Mouse (Mus musculus) CH12.LX (cell line): ENCODE measurements around the gene Grk6. TPM values are rescaled to one million over a fixed set of nuclear protein-coding genes. Genes with fewer than 3 reads are reported as not detected.

ENCODE experiments used
- DNase-seq: peaks from one replicate; pipeline ENCODE4 v3.0.0-alpha.2; 2013; ENCODE audit errors: extremely low read depth
- H3K27ac ChIP-seq: 2 replicates; pipeline ENCODE4 v1.5.1; 2012; ENCODE audit warnings: low read depth, mild to moderate bottlenecking, control low read depth, moderate library complexity; ENCODE audit not compliant: insufficient read depth
- H3K27me3 ChIP-seq: replicated peaks from 2 replicates; pipeline ENCODE3; 2012; ENCODE audit warnings: inconsistent platforms
- H3K36me3 ChIP-seq, 2 experiments: replicated peaks in 1 of 2; 2 replicates each; pipeline versions ENCODE3 to v1.6.1; 2012; ENCODE audit warnings: inconsistent platforms in 1 of 2, low read length in 1 of 2, mild to moderate bottlenecking in 1 of 2, mixed read lengths in 1 of 2, moderate library complexity in 1 of 2; ENCODE audit not compliant: control insufficient read depth in 1 of 2, insufficient read depth in 1 of 2
- H3K4me1 ChIP-seq, 2 experiments: 2 replicates each; pipeline ENCODE4 v1.6.1; 2012; ENCODE audit warnings: inconsistent platforms in 1 of 2, moderate library complexity in 1 of 2; ENCODE audit not compliant: insufficient read depth in 2 of 2, control insufficient read depth in 1 of 2
- H3K4me2 ChIP-seq: 2 replicates; pipeline ENCODE4 v1.6.1; 2012; ENCODE audit warnings: low read depth, mild to moderate bottlenecking, control low read depth; ENCODE audit not compliant: poor library complexity, insufficient read depth, severe bottlenecking
- H3K4me3 ChIP-seq, 3 experiments: fragments of 150-350 bp in 1 of 3; sonication (generic) in 1 of 3; replicated peaks in 1 of 3; 2 replicates each; pipeline versions ENCODE3 to v1.5.1; 2011 to 2012; ENCODE audit warnings: low read depth in 2 of 3, low read length in 2 of 3, mild to moderate bottlenecking in 2 of 3, moderate library complexity in 2 of 3, control low read depth in 1 of 3, improper control_type of control experiment in 1 of 3, inconsistent platforms in 1 of 3, mixed read lengths in 1 of 3; ENCODE audit not compliant: poor library complexity in 1 of 3
- H3K79me2 ChIP-seq: replicated peaks from 2 replicates; pipeline ENCODE4 v1.6.1; 2012; ENCODE audit warnings: mild to moderate bottlenecking, moderate library complexity; ENCODE audit not compliant: control insufficient read depth, poor library complexity, insufficient read depth, severe bottlenecking; ENCODE audit errors: extremely low read depth
- H3K9ac ChIP-seq: 2 replicates; pipeline ENCODE4 v1.6.1; 2012; ENCODE audit warnings: low read depth, mild to moderate bottlenecking, control low read depth, moderate library complexity; ENCODE audit not compliant: insufficient read depth
- H3K9me3 ChIP-seq: replicated peaks from 2 replicates; pipeline ENCODE3; 2012; ENCODE audit warnings: low read length, inconsistent platforms, mixed read lengths
- BHLHE40 ChIP-seq: IDR thresholded peaks from 2 replicates; pipeline ENCODE4 v1.6.1; 2011; ENCODE audit warnings: mild to moderate bottlenecking, low read depth, low read length, improper control_type of control experiment
- ELF1 ChIP-seq: IDR thresholded peaks from 2 replicates; pipeline ENCODE4 v1.6.1; 2014; ENCODE audit warnings: low read depth, mild to moderate bottlenecking, inconsistent platforms, low read length, improper control_type of control experiment
- EP300 ChIP-seq: IDR thresholded peaks from 2 replicates; pipeline ENCODE4 v1.6.1; 2011; ENCODE audit warnings: low read length, improper control_type of control experiment
- HCFC1 ChIP-seq: IDR thresholded peaks from 2 replicates; pipeline ENCODE4 v1.6.1; 2012; ENCODE audit warnings: low read depth, mild to moderate bottlenecking, inconsistent platforms, low read length, improper control_type of control experiment
- JUND ChIP-seq: conservative IDR thresholded peaks from 2 replicates; pipeline ENCODE4 v1.6.1; 2011; ENCODE audit warnings: low read depth, low read length, improper control_type of control experiment
- KAT2A ChIP-seq: IDR thresholded peaks from 2 replicates; pipeline ENCODE4 v1.6.1; 2012; ENCODE audit warnings: low read length, improper control_type of control experiment, inconsistent platforms; ENCODE audit not compliant: insufficient replicate concordance
- MAFK ChIP-seq: IDR thresholded peaks from 2 replicates; pipeline ENCODE4 v1.6.1; 2011; ENCODE audit warnings: low read length, improper control_type of control experiment; ENCODE audit not compliant: insufficient replicate concordance
- MAX ChIP-seq: IDR thresholded peaks from 2 replicates; pipeline ENCODE4 v1.6.1; 2011; ENCODE audit warnings: low read length, improper control_type of control experiment
- MAZ ChIP-seq: IDR thresholded peaks from 2 replicates; pipeline ENCODE4 v1.6.1; 2012; ENCODE audit warnings: low read depth, mild to moderate bottlenecking, inconsistent platforms, low read length, improper control_type of control experiment, moderate library complexity
- MXI1 ChIP-seq: IDR thresholded peaks from 2 replicates; pipeline ENCODE4 v1.6.1; 2011; ENCODE audit warnings: mild to moderate bottlenecking, low read depth, low read length, improper control_type of control experiment
- MYC ChIP-seq: IDR thresholded peaks from 2 replicates; pipeline ENCODE4 v1.6.1; 2011; ENCODE audit warnings: low read depth, mild to moderate bottlenecking, improper control_type of control experiment, low read length
- PAX5 ChIP-seq: IDR thresholded peaks from 2 replicates; pipeline ENCODE4 v1.6.1; 2012; ENCODE audit warnings: low read length, inconsistent platforms, mixed read lengths
- POLR2A ChIP-seq: IDR thresholded peaks from 2 replicates; pipeline ENCODE4 v1.6.1; 2011; ENCODE audit warnings: low read depth, mild to moderate bottlenecking, improper control_type of control experiment, low read length
- RAD21 ChIP-seq: IDR thresholded peaks from 2 replicates; pipeline ENCODE4 v1.6.1; 2011; ENCODE audit warnings: low read depth, mild to moderate bottlenecking, low read length, improper control_type of control experiment, moderate library complexity
- RCOR1 ChIP-seq: conservative IDR thresholded peaks from 2 replicates; pipeline ENCODE4 v1.6.1; 2012; ENCODE audit warnings: low read depth, mild to moderate bottlenecking, inconsistent platforms, low read length, improper control_type of control experiment
- TBP ChIP-seq: conservative IDR thresholded peaks from 2 replicates; pipeline ENCODE4 v1.6.1; 2011; ENCODE audit warnings: low read depth, low read length, improper control_type of control experiment
- TCF12 ChIP-seq: IDR thresholded peaks from 2 replicates; pipeline ENCODE4 v1.6.1; 2014; ENCODE audit warnings: low read depth, mild to moderate bottlenecking, inconsistent platforms, low read length, improper control_type of control experiment
- UBTF ChIP-seq: IDR thresholded peaks from 2 replicates; pipeline ENCODE4 v1.6.1; 2012; ENCODE audit warnings: low read depth, mild to moderate bottlenecking, inconsistent platforms, low read length, improper control_type of control experiment, moderate library complexity
- ZC3H11A ChIP-seq: IDR thresholded peaks from 2 replicates; pipeline ENCODE4 v1.6.1; 2012; ENCODE audit warnings: low read depth, mild to moderate bottlenecking, inconsistent platforms, low read length, improper control_type of control experiment
- ZNF384 ChIP-seq: IDR thresholded peaks from 2 replicates; pipeline ENCODE4 v1.6.1; 2012; ENCODE audit warnings: low read depth, low read length, improper control_type of control experiment, inconsistent platforms
- dilution Hi-C: fragments of 300-500 bp; cut with MboI; formaldehyde crosslinking; loops from 2 replicates; pipeline ENCODE4 v1.14.3; 2020; ENCODE audit warnings: low sequenced_read_pairs; ENCODE audit not compliant: extremely low pct_unique_long_range_greater_than_20kb, extremely low pct_ligation_motif_present
- in situ Hi-C: fragments of 300-500 bp; cut with MboI; formaldehyde crosslinking; loops from 3 replicates; pipeline ENCODE4 v1.14.3; 2019; ENCODE audit warnings: low sequenced_read_pairs, low pct_ligation_motif_present, low pct_unique_long_range_greater_than_20kb, mixed read lengths
- polyA plus RNA-seq: library from polyadenylated mRNA; unstranded; fragments of >175 nt; gene quantifications from 2 replicates; pipeline ENCODE4 v1.2.1, GENCODE M21; 2012; ENCODE audit warnings: low read depth; ENCODE audit not compliant: insufficient read length
- total RNA-seq, 2 experiments: library from RNA; depleted of rRNA; stranded (reverse); fragments of 300-350 nt in 1 of 2; fragments of >200 nt in 1 of 2; gene quantifications; 2 replicates each; pipeline ENCODE4 v1.2.3; 2012 to 2014

Gene Grk6
- total and polyA plus RNA-seq, 3 experiments = 59.0 to 71.0 (median 60.1) TPM

DNA sequence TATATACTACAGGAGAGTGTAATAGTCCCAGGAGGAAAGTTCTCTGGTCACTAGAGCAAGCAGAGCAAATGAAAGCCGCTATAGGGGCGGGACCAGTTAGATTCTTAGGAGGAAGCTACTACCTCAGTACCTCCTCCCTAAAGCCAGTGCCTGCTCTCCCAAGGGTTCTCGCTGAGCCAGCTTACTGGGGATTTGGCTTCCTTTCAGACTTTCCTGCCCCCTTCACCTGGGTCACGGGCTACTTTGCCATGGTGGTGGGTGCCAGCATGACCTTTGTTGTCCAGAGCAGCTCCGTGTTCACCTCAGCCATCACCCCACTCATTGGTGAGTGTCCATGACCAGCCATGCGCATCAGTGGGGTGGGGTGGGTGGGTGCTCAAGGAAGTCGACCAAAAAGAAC lies 33.0 kb upstream of the Grk6 start:
- Histone ChIP-seq H3K4me2 (no peak overlapping the region), H3K79me2 (no peaks in the 10 kb centered on the region), H3K9ac (no peak overlapping the region), H3K4me3 (no peak overlapping the region), H3K36me3 (no peaks in the 10 kb centered on the region), H3K4me1 (no peaks in the 10 kb centered on the region; a peak in 1 of 4 replicates), H3K27ac (no peak overlapping the region), H3K9me3 (no peaks in the 10 kb centered on the region), H3K27me3 (peaks cover 37% of the 10 kb centered on the region)
- in situ Hi-C loops = no loop called here
- dilution Hi-C loops = no loop called here
- DNase-seq = no peak
- TF ChIP-seq MAX = no peak
- no peak for TF ChIP-seq HCFC1
- no peak for TF ChIP-seq KAT2A

DNA sequence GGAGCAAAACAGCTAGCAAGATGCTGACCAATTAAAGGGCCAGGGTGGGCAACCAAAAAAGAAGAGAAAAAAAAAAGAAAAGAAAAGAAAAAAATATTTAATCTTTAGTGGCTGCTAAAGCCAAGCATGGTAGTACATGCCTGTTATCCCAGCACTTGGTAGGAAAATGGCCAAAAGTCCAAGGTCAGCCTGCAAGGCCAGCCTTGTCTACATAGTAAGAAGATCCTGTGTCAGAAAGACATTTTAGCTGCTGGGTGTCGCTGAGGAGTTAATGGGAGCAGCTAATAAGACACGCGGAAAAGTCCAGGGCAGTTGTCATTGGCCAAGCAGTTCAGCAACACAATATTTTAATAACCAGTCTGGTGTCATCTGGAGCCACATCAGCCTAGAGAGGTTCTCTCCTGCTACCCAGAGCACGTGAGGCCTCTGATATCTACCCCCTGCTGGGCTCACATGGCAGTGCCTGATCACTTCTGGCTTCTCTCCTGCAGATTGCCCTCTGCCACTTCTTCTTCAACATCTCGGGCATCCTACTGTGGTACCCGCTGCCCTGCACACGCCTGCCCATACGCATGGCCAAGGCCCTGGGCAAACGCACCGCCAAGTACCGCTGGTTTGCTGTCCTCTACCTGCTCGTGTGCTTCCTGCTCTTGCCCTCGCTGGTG lies 32.1 kb upstream of the Grk6 start:
- peaks cover 36% of the 10 kb centered on the region for H3K27me3 ChIP-seq
- no peaks in the 10 kb centered on the region for H3K9me3 ChIP-seq
- H3K27ac ChIP-seq = no peak overlapping the region
- no peak overlapping the region for H3K4me2 ChIP-seq
- dilution Hi-C loops (no loop called here), in situ Hi-C loops (no loop called here)
- peaks cover 0 to 1% of the 10 kb centered on the region in 2 experiments; a peak in 3 of 4 replicates for H3K4me1 ChIP-seq
- H3K4me3 ChIP-seq = no peak overlapping the region
- no peak overlapping the region for H3K9ac ChIP-seq
- H3K36me3 ChIP-seq = no peaks in the 10 kb centered on the region
- no peak for DNase-seq
- H3K79me2 ChIP-seq = no peaks in the 10 kb centered on the region
- no peak for TF ChIP-seq EP300
- no peak for TF ChIP-seq RCOR1
- TF ChIP-seq TBP = no peak

DNA sequence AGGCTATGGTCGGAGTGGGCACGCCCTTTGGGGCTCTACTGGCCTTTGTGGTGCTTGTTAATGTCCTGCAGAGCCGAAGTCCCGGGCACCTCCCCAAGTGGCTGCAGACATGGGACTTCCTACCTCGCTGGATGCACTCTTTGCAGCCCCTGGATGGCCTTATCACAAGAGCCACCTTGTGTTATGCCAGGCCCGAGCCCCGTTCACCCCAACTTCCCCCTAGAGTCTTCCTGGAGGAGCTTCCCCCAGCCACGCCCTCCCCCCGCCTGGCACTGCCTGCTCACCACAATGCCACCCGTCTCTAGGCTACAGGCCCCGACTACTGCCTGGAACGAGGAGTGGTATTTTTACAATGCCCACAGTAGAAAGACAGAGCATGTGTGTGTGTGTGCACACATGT lies 31.5 kb upstream of the Grk6 start:
- H3K9me3 ChIP-seq = no peaks in the 10 kb centered on the region
- no peak for DNase-seq
- H3K4me1 ChIP-seq = peaks cover 2 to 7% of the 10 kb centered on the region in 2 experiments
- H3K36me3 ChIP-seq = no peaks in the 10 kb centered on the region
- no peak overlapping the region for H3K4me2 ChIP-seq
- TF ChIP-seq MAZ = no peak
- no peak for TF ChIP-seq MXI1
- no peak for TF ChIP-seq ZNF384
- no peak for TF ChIP-seq ZC3H11A
- no peak for TF ChIP-seq BHLHE40
- TF ChIP-seq TBP = no peak
- no peak for TF ChIP-seq POLR2A
- no peak for TF ChIP-seq TCF12
- TF ChIP-seq ELF1 = no peak
- no peak for TF ChIP-seq MYC
- no peak for TF ChIP-seq JUND
- TF ChIP-seq KAT2A = no peak
- no peak for TF ChIP-seq MAX
- no peak for TF ChIP-seq UBTF
- no peak for TF ChIP-seq MAFK
- no peak for TF ChIP-seq RAD21
- TF ChIP-seq PAX5 = no peak
- TF ChIP-seq, all 38 proteins: peak for 0
- dilution Hi-C loops = no loop called here
- Histone ChIP-seq H3K4me3 (no peak overlapping the region), H3K27me3 (peaks cover 36% of the 10 kb centered on the region), H3K79me2 (no peaks in the 10 kb centered on the region), H3K27ac (no peak overlapping the region), H3K9ac (no peak overlapping the region)
- in situ Hi-C loops = no loop called here
